Mouse (Mus musculus) kidney, embryonic 14.5 days (tissue): ENCODE measurements at regions not wholly inside any gene's neighbourhood (a gene's known extent, or its start where the extent isn't known, plus 50 kb on each side); places are given as distances from the start of the nearest gene placed in this dataset.
A peak's percentile ranks its signal among the peaks of the same experiment; 100 is the strongest.
"Not testable (repeated sequence)": the region's sequence is repeated elsewhere in the genome, so short reads cannot be mapped to it uniquely, and the experiment has no call there.

ENCODE experiments used
- ATAC-seq: fragments of 200-750 bp; cut with Nextera tagmentation; 2 replicates; pipeline ENCODE4 v1.8.0; 2017; ENCODE audit warnings: moderate number of reproducible peaks, mild to moderate bottlenecking, moderate TSS enrichment, moderate library complexity; ENCODE audit not compliant: low FRiP score, low TSS enrichment
- H3K27ac ChIP-seq: fragments of 300-500 bp; sonication (generic); 2 replicates; pipeline ENCODE4 v1.5.1; 2014; ENCODE audit warnings: low read depth, mild to moderate bottlenecking, low read length, moderate library complexity, mixed read lengths
- H3K27me3 ChIP-seq: fragments of 300-500 bp; sonication (generic); 2 replicates; pipeline ENCODE4 v1.6.1; 2014; ENCODE audit warnings: mild to moderate bottlenecking, low read length; ENCODE audit not compliant: control insufficient read depth, insufficient read depth
- H3K36me3 ChIP-seq: fragments of 300-500 bp; sonication (generic); 2 replicates; pipeline ENCODE4 v1.6.1; 2014; ENCODE audit warnings: low read length, mixed read lengths; ENCODE audit not compliant: control insufficient read depth, insufficient read depth
- H3K4me1 ChIP-seq: fragments of 300-500 bp; sonication (generic); 2 replicates; pipeline ENCODE4 v1.6.1; 2014; ENCODE audit warnings: low read length, mixed read lengths; ENCODE audit not compliant: control insufficient read depth, insufficient read depth
- H3K4me2 ChIP-seq: fragments of 300-500 bp; sonication (generic); replicated peaks from 2 replicates; pipeline ENCODE4 v1.6.1; 2014; ENCODE audit warnings: low read depth, mild to moderate bottlenecking, low read length
- H3K4me3 ChIP-seq: fragments of 300-500 bp; sonication (generic); 2 replicates; pipeline ENCODE4 v1.5.1; 2014; ENCODE audit warnings: mild to moderate bottlenecking, low read length
- H3K9ac ChIP-seq: fragments of 300-500 bp; sonication (generic); 2 replicates; pipeline ENCODE4 v1.6.1; 2014; ENCODE audit warnings: low read depth, mild to moderate bottlenecking, low read length, moderate library complexity
- H3K9me3 ChIP-seq: fragments of 300-500 bp; sonication (generic); 2 replicates; pipeline ENCODE4 v1.6.1; 2016; ENCODE audit warnings: low read length; ENCODE audit not compliant: control insufficient read depth
- WGBS: fragments of 180-500 bp; shearing (Covaris S2); extraction: QIAGEN DNeasy Blood & Tissue Kit; methylation state at CpG from one replicate; pipeline ENCODE4 v1.1.7; 2014; 5-methylcytosine and 5-hydroxymethylcytosine counted together

GRCm38 (mm10) chr13:6859551-6859950 is 211.0 kb upstream of the Pfkp start:
- Histone ChIP-seq H3K4me1 (no peaks in the 10 kb centered on the region), H3K4me3 (no peak overlapping the region), H3K27me3 (no peaks in the 10 kb centered on the region), H3K9me3 (no peaks in the 10 kb centered on the region), H3K36me3 (no peaks in the 10 kb centered on the region), H3K9ac (no peak overlapping the region), H3K4me2 (no peak overlapping the region), H3K27ac (no peak overlapping the region)
- 79% methylated on average over 3 of the region's 3 CpGs for WGBS
- no peak for ATAC-seq

- H3K4me2 ChIP-seq: no peak overlapping the region
- no peaks in the 10 kb centered on the region for H3K9me3 ChIP-seq
- H3K27me3 ChIP-seq: no peaks in the 10 kb centered on the region
- no peak overlapping the region for H3K27ac ChIP-seq
- H3K9ac ChIP-seq: no peak overlapping the region
- no peaks in the 10 kb centered on the region for H3K4me1 ChIP-seq
- 71% methylated on average over 10 of the region's 10 CpGs for WGBS
- no peaks in the 10 kb centered on the region for H3K36me3 ChIP-seq
- no peak overlapping the region for H3K4me3 ChIP-seq
- ATAC-seq: no peak
Measured at GRCm38 (mm10) chr13:6855199-6856148, 206.9 kb upstream of the Pfkp start.

- whole genome bisulfite sequencing: 87% methylated on average over 5 of the region's 5 CpGs
- no peaks in the 10 kb centered on the region for H3K36me3 ChIP-seq
- no peaks in the 10 kb centered on the region for H3K27me3 ChIP-seq
- no peaks in the 10 kb centered on the region for H3K4me1 ChIP-seq
- no peak overlapping the region for H3K4me2 ChIP-seq
- no peaks in the 10 kb centered on the region for H3K9me3 ChIP-seq
- no peak overlapping the region for H3K9ac ChIP-seq
- ATAC-seq: no peak
- H3K4me3 ChIP-seq: no peak overlapping the region
- no peak overlapping the region for H3K27ac ChIP-seq
Measured at GRCm38 (mm10) chr13:6837446-6837845, 188.9 kb upstream of the Pfkp start.

- 0 out of 2 replicates have a peak, but pooled peaks have one; percentile 32 for ATAC-seq
- WGBS: 93% methylated on average over 1 of the region's 1 CpGs
- Histone ChIP-seq H3K9me3 (no peaks in the 10 kb centered on the region), H3K27me3 (no peaks in the 10 kb centered on the region), H3K4me3 (no peak overlapping the region), H3K4me1 (no peaks in the 10 kb centered on the region), H3K9ac (no peak overlapping the region), H3K4me2 (no peak overlapping the region), H3K36me3 (no peaks in the 10 kb centered on the region), H3K27ac (no peak overlapping the region)
Measured at GRCm38 (mm10) chr13:6837075-6837422, 188.5 kb upstream of the Pfkp start.

GRCm38 (mm10) chr13:6836351-6837074 is 187.9 kb upstream of the Pfkp start:
- Histone ChIP-seq H3K4me2 (no peak overlapping the region), H3K36me3 (no peaks in the 10 kb centered on the region), H3K4me3 (no peak overlapping the region), H3K9me3 (no peaks in the 10 kb centered on the region), H3K4me1 (no peaks in the 10 kb centered on the region), H3K9ac (no peak overlapping the region), H3K27ac (no peak overlapping the region), H3K27me3 (no peaks in the 10 kb centered on the region)
- 25% methylated on average over 6 of the region's 6 CpGs for WGBS
- ATAC-seq: peak; percentile 85; the same call in 1 of the 2 replicates

- no peak overlapping the region for H3K9ac ChIP-seq
- H3K4me3 ChIP-seq: no peak overlapping the region
- H3K4me1 ChIP-seq: no peaks in the 10 kb centered on the region
- no peaks in the 10 kb centered on the region for H3K27me3 ChIP-seq
- 67% methylated on average over 1 of the region's 1 CpGs for WGBS
- no peaks in the 10 kb centered on the region for H3K9me3 ChIP-seq
- no peak overlapping the region for H3K27ac ChIP-seq
- H3K36me3 ChIP-seq: no peaks in the 10 kb centered on the region
- ATAC-seq: no peak
- no peak overlapping the region for H3K4me2 ChIP-seq
Measured at GRCm38 (mm10) chr13:6829882-6830281, 181.3 kb upstream of the Pfkp start.

GRCm38 (mm10) chr13:6829346-6829745 is 180.8 kb upstream of the Pfkp start:
- ATAC-seq: no peak
- Histone ChIP-seq H3K4me2 (no peak overlapping the region), H3K27me3 (no peaks in the 10 kb centered on the region), H3K9me3 (no peaks in the 10 kb centered on the region), H3K9ac (no peak overlapping the region), H3K36me3 (no peaks in the 10 kb centered on the region), H3K4me1 (no peaks in the 10 kb centered on the region), H3K27ac (no peak overlapping the region), H3K4me3 (no peak overlapping the region)
- 91% methylated on average over 5 of the region's 5 CpGs for WGBS

GRCm38 (mm10) chr13:6828601-6829330 is 180.2 kb upstream of the Pfkp start:
- H3K4me3 ChIP-seq, H3K27me3 ChIP-seq, H3K9ac ChIP-seq, H3K4me2 ChIP-seq, H3K9me3 ChIP-seq, H3K36me3 ChIP-seq, ATAC-seq, H3K27ac ChIP-seq, H3K4me1 ChIP-seq: not testable (repeated sequence)
- WGBS: 85% methylated on average over 8 of the region's 8 CpGs
